Mouse (Mus musculus): ENCODE results near the gene Cox7b.

DNA sequence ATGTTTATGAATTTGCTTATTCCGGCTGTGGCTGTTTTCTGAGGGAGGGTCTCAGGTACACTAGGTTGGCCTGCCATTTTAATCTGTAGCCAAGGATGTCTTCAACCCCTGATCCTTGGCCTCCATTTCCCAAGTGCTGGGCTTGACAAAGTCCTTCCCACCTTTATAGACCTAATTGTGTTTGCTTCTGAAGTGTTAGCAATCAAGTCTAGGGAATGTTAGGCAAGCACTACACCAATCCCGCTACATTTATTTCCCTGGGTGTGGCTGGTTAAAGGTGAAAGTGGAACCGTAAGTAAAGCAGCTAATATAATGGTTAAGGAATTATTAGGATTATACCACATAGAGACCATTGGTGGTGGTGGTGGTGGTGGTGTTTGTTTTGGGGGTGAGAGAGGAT lies 1.6 kb downstream of the Cox7b start:
- TF ChIP-seq POLR2A (IDR thresholded peaks at IDR 0.05; ENCODE audit: low read depth, low read length) (no peak), CTCF (IDR thresholded peaks at IDR 0.05; ENCODE audit: extremely low read depth, insufficient read length, insufficient replicate concordance, low read depth, low read length) (no peak)

All from small intestine, adult 2 months (tissue).